Mouse (Mus musculus) 3134 (cell line): ENCODE measurements at regions not wholly inside any gene's neighbourhood (a gene's known extent, or its start where the extent isn't known, plus 50 kb on each side); places are given as distances from the start of the nearest gene placed in this dataset.
A peak's percentile ranks its signal among the peaks of the same experiment; 100 is the strongest.

Experiments
- DNase-seq: peaks from one replicate; pipeline ENCODE4 v3.0.0-alpha.2; 2011; ENCODE audit warnings: low spot score; ENCODE audit not compliant: insufficient read length; ENCODE audit errors: extremely low read depth

GRCm38 (mm10) chr12:39736097-39736920 is 301.5 kb downstream of the Arl4a start:
- no peak for DNase-seq

GRCm38 (mm10) chr12:39734176-39734575 is 303.6 kb downstream of the Arl4a start:
- DNase-seq, result no peak

- DNase-seq, result no peak
These were observed 306.6 kb downstream of the Arl4a start for GRCm38 (mm10) chr12:39731177-39731576.

- DNase-seq, result no peak
These were observed 308.6 kb downstream of the Arl4a start for GRCm38 (mm10) chr12:39729255-39729654.

GRCm38 (mm10) chr12:39724172-39724571 is 313.7 kb downstream of the Arl4a start:
- DNase-seq, result no peak

GRCm38 (mm10) chr12:39715120-39715519 is 322.7 kb downstream of the Arl4a start:
- DNase-seq, result no peak

- no peak for DNase-seq
These were observed 323.5 kb downstream of the Arl4a start for GRCm38 (mm10) chr12:39714169-39714794.

- no peak for DNase-seq
These were observed 326.0 kb downstream of the Arl4a start for GRCm38 (mm10) chr12:39711807-39712206.

- no peak for DNase-seq
These were observed 328.0 kb downstream of the Arl4a start for GRCm38 (mm10) chr12:39709850-39710249.

GRCm38 (mm10) chr12:39697182-39697581 is 340.6 kb downstream of the Arl4a start:
- DNase-seq, result no peak

GRCm38 (mm10) chr12:39695322-39695721 is 342.5 kb downstream of the Arl4a start:
- DNase-seq, result peak; percentile 4

GRCm38 (mm10) chr12:39692043-39692442 is 345.8 kb downstream of the Arl4a start:
- no peak for DNase-seq

GRCm38 (mm10) chr12:39685399-39685798 is 352.4 kb downstream of the Arl4a start:
- no peak for DNase-seq

GRCm38 (mm10) chr12:39682121-39682520 is 355.7 kb downstream of the Arl4a start:
- DNase-seq, result no peak

- no peak for DNase-seq
These were observed 362.2 kb downstream of the Arl4a start for GRCm38 (mm10) chr12:39675608-39676007.

GRCm38 (mm10) chr12:39667701-39668100 is 370.1 kb downstream of the Arl4a start:
- DNase-seq, result no peak

GRCm38 (mm10) chr12:39665448-39665847 is 372.4 kb downstream of the Arl4a start:
- DNase-seq, result peak; percentile 1

GRCm38 (mm10) chr12:39660420-39660819 is 377.4 kb downstream of the Arl4a start:
- no peak for DNase-seq

GRCm38 (mm10) chr12:39656606-39657005 is 381.2 kb downstream of the Arl4a start:
- DNase-seq, result no peak

GRCm38 (mm10) chr12:39648952-39649351 is 388.9 kb downstream of the Arl4a start:
- no peak for DNase-seq

GRCm38 (mm10) chr12:39646556-39646955 is 391.3 kb downstream of the Arl4a start:
- DNase-seq, result no peak

- no peak for DNase-seq
These were observed 392.2 kb downstream of the Arl4a start for GRCm38 (mm10) chr12:39645581-39645980.
